Mouse (Mus musculus) forelimb bud, embryonic 11.5 days (tissue): ENCODE measurements around the gene Dvl1.

Experiments
- DNase-seq: peaks from one replicate; pipeline ENCODE4 v3.0.0-alpha.2; 2012; ENCODE audit warnings: low read depth, low spot score

Dvl1 gene

GRCm38 (mm10) chr4:155846871-155847578, at the start of gene Dvl1:
Gene Dvl1, plus strand, starts transcription at chr4:155847402.
- peak; percentile 91 for DNase-seq

- DNase-seq = no peak
These were observed 45.1 kb upstream of the Dvl1 start for GRCm38 (mm10) chr4:155802075-155802474.

DNA sequence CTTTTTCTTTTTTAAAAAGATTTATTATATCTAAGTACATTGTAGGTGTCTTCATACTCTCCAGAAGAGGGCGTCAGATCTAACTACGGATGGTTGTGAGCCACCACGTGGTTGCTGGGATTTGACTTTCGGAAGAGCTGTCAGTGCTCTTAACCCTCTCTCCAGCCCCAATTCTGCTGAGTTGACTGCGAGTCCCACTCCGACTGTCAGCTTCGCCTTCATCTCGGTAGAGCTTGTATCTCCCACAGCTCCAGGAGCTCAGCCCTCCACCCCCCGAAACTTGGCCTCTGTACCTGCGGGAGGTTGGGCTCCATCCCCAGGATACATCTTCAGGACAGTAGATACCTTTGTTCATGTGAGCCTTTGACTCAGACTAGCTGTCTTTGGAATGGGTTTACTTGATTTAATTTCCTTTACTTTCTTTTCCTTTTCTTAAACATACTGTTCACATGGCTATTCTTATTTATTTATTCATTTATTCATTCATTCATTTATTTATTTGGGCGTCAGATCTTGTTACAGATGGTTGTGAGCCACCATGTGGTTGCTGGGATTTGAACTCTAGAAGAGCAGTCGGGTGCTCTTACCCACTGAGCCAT, 44.4 kb upstream of the Dvl1 start, which contains the start of gene Mrpl20:
Gene Mrpl20 (plus strand): TSS at position 138 of the 599 bp plus-strand sequence.
- DNase-seq = no peak

DNA sequence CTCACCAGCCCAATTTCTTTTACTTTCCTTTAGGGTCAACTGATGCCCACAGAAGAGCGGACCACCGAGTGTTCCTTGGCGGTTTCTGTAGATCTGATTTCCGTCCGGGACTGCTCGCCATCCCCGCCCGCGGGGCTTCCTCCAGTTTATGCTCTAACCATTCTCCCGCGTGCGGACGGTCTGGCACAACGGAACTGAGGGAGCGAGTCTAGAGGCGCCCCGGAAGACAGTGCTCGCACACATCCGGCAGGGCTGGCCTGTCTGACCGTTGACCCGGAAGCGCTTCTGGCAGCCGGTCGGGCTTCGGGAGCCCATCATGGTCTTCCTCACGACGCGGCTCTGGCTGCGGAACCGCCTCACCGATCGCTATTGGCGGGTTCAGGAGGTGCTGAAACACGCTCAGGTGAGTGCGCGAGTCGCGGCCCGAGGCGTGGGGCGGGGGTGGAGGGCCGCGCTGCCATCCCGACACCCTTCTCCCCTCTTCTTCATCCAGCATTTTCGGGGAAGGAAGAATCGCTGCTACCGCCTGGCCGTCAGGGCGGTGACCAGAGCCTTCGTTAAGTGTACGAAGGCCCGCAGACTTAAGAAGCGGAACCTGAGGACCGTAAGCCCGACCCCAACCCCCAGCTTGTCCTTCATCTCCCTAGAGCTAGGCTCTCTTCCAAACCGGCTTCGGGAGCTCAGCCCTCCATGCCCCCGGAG, 43.7 kb upstream of the Dvl1 start:
- DNase-seq = peak; percentile 95

DNA sequence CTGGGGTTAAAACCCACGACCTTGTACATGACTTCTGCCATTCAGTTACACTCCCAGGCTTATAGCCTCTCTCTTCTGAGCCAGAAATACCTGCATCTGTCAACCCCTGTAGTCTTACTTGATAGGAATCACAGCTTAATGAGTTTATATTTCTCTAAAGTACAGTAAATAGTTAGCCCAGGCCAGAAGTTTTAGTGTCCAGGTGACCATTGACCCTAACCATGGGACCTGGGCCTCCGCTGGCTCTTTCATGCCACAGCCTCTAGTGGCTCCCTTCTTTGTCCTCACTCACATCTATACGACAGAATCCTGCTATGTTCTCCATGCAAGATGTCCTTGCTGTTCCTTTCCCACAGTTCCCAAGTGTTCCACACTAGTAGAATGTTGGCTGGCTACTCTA, 39.4 kb upstream of the Dvl1 start:
- DNase-seq = no peak

DNA sequence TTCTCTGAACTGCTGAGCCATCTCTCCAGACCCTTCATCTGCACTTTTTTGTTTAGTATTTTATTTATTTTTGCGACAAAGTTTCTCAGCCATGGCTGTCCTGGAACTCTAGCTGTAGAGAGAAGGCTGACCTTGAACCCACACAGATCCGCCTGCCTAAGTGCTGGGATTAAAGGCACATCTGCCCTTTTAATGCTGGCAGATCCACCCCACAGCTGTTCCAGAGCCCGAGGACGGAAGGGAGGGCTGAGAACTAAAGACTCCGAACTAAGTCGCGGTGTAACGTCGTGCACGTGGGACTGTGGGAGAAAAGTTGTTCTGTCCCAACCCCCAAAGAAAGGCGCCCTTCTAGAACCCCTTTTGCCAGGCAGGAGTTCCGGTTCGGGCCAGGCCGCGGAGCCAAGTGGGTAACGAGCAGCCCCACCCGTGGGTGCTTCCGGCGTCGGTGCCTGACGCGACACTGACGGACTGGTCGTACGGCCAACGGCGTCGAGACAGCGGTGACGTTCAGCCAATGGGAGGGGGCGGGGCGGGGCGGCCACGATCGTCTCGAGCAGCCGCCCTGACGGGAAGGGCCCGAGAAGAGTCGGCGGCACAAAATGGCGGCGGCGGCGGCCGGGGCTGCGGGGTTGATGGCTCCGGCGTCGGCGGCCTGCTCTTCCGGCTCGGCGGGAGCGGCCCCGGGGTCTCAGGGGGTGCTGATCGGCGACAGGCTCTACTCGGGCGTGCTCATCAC, 35.1 kb upstream of the Dvl1 start, which contains the start of gene Ccnl2:
Gene Ccnl2 (plus strand): TSS at position 561 of the 736 bp plus-strand sequence.
- peak; percentile 94 for DNase-seq

DNA sequence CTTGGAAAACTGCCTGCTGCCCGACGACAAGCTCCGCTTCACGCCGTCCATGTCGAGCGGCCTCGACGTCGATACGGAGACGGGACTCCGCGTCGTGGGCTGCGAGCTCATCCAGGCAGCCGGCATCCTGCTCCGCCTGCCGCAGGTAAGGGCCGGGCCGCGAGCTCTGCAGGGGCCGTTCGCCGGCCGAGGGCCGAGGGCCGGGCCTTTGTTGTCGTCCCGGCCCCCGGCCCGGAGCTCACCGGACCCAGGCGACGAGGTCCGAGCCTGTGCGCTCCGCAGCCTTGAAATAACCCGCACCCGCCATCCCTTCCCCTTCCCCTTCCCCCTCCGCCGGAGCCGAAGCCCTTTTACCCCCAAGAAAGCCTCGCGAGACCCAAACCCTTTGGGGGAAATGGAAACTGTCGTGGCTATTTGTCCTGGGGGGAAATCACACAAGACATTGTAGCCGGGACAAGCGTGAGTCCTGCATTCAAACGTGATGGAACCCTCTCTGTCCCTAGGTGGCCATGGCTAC, 34.5 kb upstream of the Dvl1 start:
- DNase-seq = no peak

DNA sequence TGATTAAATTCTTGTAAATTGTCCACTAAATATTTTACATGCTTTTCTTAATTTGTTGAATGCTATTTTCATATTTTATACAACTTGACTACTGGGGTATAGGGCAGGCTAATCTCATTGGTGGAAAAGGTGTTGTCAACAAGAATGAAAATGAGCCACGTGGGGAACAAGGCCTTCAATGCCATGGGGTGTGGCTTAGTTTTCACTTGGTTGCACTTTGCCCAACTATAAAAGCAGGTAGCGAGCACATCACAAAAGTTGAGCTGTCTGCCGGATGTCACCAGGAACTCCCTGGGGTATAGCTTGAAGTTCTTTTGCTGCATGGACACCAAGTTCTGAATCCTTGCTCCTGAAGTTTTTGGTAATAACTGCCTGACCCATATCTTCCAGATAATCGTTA, 29.7 kb upstream of the Dvl1 start:
- DNase-seq = no peak

DNA sequence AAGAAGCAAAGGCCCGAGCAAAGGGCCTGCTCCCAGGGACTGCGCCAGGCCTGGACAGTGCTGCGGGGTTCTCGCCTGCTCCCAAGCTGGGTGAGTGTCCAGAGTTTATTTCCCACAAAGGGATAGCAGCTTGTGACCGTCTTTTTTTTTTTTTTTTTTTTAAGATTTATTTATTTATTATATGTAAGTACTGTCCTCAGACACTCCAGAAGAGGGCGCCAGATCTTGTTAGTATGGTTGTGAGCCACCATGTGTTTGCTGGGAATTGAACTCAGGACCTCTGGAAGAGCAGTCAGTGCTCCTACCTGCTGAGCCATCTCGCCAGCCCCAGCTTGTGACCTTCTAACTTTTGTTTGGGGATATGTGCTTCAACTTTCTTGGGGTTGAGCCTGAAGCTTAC, 26.2 kb upstream of the Dvl1 start:
- no peak for DNase-seq

DNA sequence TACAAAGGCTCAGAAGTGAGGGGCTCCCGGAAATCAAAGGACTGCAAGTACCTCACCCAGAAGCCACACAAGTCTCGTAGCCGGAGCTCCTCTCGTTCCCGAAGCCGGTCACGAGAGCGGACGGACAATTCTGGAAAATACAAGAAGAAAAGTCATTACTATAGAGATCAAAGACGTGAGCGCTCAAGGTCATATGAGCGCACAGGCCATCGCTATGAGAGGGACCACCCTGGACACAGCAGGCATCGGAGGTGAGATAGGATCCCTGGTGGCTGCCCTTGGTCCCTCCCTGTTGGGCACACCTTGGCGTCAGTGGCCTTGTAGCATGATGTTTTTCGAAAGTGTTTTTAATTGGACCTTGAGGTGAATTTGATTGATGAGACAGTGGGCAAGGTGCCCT, 23.8 kb upstream of the Dvl1 start:
- DNase-seq = no peak

DNA sequence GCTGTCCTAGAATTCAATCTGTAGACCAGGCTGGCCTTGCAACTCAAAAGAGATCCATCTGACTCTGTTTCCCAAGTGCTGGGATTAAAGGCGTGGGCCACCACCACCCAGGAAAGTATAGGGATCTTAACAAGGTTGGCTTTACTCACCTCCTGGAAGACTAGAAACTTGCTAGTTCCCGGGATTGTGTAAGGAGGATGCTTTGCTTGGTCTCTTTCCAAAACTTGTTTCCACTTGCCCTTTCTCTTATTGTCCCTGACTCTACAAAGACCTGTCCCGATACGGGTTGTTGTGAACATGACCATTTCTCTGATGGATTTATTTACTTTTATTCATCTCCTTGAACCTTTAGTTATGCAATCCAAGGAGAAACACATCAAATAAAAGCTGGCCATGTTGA, 17.3 kb upstream of the Dvl1 start:
- DNase-seq = no peak

GRCm38 (mm10) chr4:155830596-155830995, 16.6 kb upstream of the Dvl1 start:
- DNase-seq = no peak

DNA sequence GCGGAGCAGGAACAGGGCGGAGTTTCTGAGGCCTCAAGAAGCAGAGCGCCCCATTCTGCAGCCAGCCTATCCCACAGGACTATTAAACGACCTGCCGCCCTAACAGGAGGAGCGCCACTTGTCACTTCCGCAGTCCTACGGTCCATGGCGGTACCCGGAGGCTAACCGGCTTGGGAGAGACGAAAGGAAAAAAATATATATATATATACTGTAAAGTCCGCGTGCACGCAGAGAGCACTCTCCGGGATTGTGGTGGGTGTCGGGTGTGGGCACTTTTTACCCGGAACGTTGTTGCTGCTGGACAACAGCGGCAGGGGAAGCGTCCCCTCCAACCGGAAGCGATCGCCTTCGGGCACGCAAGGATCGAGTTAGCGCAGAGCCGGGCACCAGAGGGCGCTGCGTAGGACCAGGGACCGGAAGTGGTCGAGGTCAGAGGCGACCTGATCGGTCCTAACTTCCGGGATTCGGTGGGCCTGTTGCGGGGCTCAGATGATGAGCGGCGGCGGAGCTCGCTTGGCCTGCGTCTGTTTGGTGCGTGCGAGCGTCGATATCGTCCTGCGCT, 15.9 kb upstream of the Dvl1 start, which contains the start of gene Aurkaip1:
Gene Aurkaip1 (plus strand): TSS at position 68 of the 562 bp plus-strand sequence.
- peak; percentile 97 for DNase-seq

- no peak for DNase-seq
These were observed 15.4 kb upstream of the Dvl1 start for GRCm38 (mm10) chr4:155831831-155832230.

GRCm38 (mm10) chr4:155832321-155832720, 14.9 kb upstream of the Dvl1 start:
- DNase-seq = no peak

DNA sequence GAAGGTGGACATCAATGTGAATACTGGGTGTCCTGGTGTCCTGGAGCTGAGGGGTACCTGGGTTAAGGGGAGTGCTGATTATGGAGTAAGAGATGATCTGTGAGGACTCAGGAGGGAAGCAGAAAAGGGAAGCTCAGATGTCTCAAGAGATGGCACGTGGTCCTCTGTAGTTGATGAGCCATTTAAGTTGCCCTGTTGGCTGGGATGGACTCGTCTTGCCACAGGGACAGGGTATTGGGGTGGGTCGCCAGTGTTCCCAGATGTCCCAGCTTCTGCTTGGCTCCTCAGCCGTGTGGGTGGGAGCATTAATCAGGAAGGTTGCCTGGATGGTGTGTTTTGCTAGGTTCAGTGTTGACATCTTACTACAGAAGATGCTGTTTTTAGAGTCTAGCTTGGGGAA, 14.0 kb upstream of the Dvl1 start:
- no peak for DNase-seq

- peak; percentile 79 for DNase-seq
These were observed 13.4 kb upstream of the Dvl1 start for GRCm38 (mm10) chr4:155833836-155834235.

DNA sequence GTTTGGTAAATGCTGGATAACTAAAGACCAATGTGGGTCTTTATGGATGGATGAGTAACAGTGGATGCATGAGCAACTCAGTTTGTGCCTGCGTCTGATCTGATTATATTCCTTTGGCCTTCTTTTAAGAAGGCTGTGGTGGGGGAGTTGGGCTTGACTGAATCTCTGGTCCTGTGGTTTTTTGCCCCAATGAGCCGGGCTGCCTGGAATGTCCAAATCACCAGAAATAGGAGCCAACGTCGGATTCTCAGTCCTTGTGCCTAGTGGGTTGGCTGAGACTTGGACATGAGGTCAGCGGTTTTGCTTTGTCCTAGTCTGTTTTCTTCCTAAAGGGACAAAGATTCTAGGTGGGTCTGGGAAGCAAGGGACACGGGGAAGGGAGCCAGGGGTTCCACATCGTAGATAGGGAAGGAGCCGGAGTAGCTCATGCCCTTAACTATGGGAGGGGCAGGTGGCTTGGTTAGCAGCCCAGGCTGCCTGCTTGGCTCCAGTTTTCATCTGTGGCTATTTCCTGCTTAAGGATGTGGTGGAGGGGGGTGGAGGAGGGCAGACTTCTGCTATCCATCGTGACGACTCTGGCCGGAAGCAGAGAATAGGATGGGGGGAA, 9.7 kb upstream of the Dvl1 start:
- no peak for DNase-seq

DNA sequence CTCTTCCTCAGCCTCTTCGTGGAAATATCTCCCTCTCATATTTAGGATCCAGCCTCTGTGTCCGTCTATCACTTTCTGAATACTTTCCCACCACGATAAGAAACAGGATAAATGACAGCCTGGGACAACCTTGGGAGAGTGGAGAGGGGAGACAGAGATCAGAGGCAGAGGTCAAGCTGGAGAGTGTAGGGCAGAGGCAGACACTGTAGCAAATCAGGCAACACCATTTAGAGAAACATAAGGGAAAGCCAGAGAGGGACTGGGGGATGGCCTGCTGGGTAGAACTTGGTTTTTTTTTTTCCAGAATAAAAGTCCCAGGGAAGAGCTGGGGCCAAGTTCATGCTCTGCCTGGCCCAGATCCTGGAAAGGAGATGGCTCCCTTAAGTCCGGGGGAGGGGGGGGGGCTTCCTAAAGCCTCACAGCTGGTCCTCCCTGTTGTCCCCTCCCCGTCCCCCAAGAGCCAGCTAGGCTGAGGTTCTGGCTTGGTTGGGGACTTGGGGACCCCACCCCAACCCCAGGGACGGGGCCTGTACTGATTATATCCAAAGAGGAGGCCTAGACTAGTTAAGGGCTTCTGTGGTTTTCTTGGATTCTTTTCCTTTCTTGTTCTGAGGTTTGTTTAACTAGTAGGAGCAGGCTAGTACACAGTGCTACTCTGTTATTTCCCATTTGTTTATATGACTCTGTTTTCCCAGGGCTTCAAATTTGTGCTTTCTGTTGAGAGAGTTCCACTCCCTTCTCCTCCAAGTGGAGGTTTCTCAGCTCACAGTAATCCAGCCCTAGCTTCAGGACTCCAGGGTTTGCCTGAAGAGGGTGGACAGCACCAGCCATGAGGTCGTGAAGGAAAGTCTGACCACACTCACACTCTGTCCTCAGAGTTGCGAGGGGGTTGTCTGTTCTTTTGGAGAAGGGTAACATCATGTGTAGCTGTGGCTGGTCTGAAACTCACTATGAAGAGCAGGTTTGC, 8.7 kb upstream of the Dvl1 start:
- no peak for DNase-seq

- peak; percentile 75 for DNase-seq
These were observed 7.7 kb upstream of the Dvl1 start, which contains the start of gene Mxra8 for GRCm38 (mm10) chr4:155839483-155839910. Gene Mxra8, plus strand, starts transcription at chr4:155839680.
